Mouse (Mus musculus): ENCODE results near the gene Ampd2.

GRCm38 (mm10) chr3:108025318-108025717 is 61.1 kb downstream of the Ampd2 start:
- no peak for TF ChIP-seq CTCF (IDR thresholded peaks at IDR 0.05; ENCODE audit: borderline replicate concordance, control insufficient read depth, extremely low read depth, insufficient read depth, low read length, poor library complexity)
- TF ChIP-seq POLR2A (IDR thresholded peaks at IDR 0.05; ENCODE audit: control insufficient read depth, extremely low read depth, insufficient read depth, low read length, poor library complexity) = no peak

Data from thymus, adult 2 months (tissue).